Comparison of ENCODE assay signal across 8 mouse cellular contexts in genomic region chr15:78773290-78773729, GRCm38 (mm10). TPM values are rescaled to one million over a fixed set of nuclear protein-coding genes. Genes with fewer than 3 reads are reported as not detected.
DNase-seq lines count a peak whose midpoint lies in the region; ATAC-seq and TF ChIP-seq lines count a peak whose summit lies in the region.

Gene Mfng, minus strand, starts transcription at chr15:78773475.

- peak within 1 kb of the TSS; percentile 71 for H3K9ac ChIP-seq in CH12.LX (ENCODE audit: insufficient read depth, low read depth)
- peak within 1 kb of the TSS; percentile 73 for H3K9ac ChIP-seq in forebrain, embryonic 13.5 days
- H3K9ac ChIP-seq in heart, postnatal 0 days (replicated peaks; ENCODE audit: low read depth, low read length): peak within 1 kb of the TSS; percentile 12; the same call in 1 of the 2 replicates
- peak within 1 kb of the TSS; percentile 66 for H3K9ac ChIP-seq in lung, embryonic 16.5 days (ENCODE audit: low read length)
- no peak within 1 kb of the TSS for H3K9ac ChIP-seq in neural tube, embryonic 15.5 days (replicated peaks)

- H3K9me3 ChIP-seq in CH12.LX (replicated peaks; ENCODE audit: low read length): peaks cover 13% of the 10 kb centered on the region
- no peaks in the 10 kb centered on the region for H3K9me3 ChIP-seq in forebrain, embryonic 13.5 days (replicated peaks)
- no peaks in the 10 kb centered on the region for H3K9me3 ChIP-seq in heart, postnatal 0 days (replicated peaks; ENCODE audit: control insufficient read depth, low read length)
- peaks cover 6% of the 10 kb centered on the region for H3K9me3 ChIP-seq in lung, embryonic 16.5 days (ENCODE audit: control insufficient read depth, low read length)
- no peaks in the 10 kb centered on the region for H3K9me3 ChIP-seq in neural tube, embryonic 15.5 days (replicated peaks)

- TF ChIP-seq CTCF in CH12.LX (conservative IDR thresholded peaks at IDR 0.05 in 1 of 2, IDR thresholded peaks at IDR 0.05 in 1 of 2; ENCODE audit: low read depth in 2 of 2, low read length in 2 of 2): no peak
- no peak for TF ChIP-seq CTCF in heart, postnatal 0 days (IDR thresholded peaks at IDR 0.05; ENCODE audit: low read depth)

- peak within 1 kb of the TSS; percentile 74 to 84 (median 82) for H3K4me3 ChIP-seq in CH12.LX (replicated peaks in 1 of 3; ENCODE audit: low read depth in 2 of 3, low read length in 2 of 3, poor library complexity in 1 of 3)
- peak within 1 kb of the TSS; percentile 47 for H3K4me3 ChIP-seq in forebrain, embryonic 13.5 days
- H3K4me3 ChIP-seq in heart, postnatal 0 days (ENCODE audit: low read depth, low read length): peak within 1 kb of the TSS; percentile 34
- H3K4me3 ChIP-seq in lung, embryonic 16.5 days (ENCODE audit: low read length): peak within 1 kb of the TSS; percentile 49
- peak within 1 kb of the TSS; percentile 13 for H3K4me3 ChIP-seq in neural tube, embryonic 15.5 days (replicated peaks)

- peak within 1 kb of the TSS; percentile 58 for H3K27ac ChIP-seq in CH12.LX (ENCODE audit: insufficient read depth, low read depth)
- peak within 1 kb of the TSS; percentile 98 for H3K27ac ChIP-seq in forebrain, embryonic 13.5 days
- peak within 1 kb of the TSS; percentile 82 for H3K27ac ChIP-seq in heart, postnatal 0 days (ENCODE audit: low read depth)
- peak within 1 kb of the TSS; percentile 81 for H3K27ac ChIP-seq in lung, embryonic 16.5 days (ENCODE audit: low read length)
- H3K27ac ChIP-seq in neural tube, embryonic 15.5 days (replicated peaks): peak within 1 kb of the TSS; percentile 63

- peaks cover 11 to 37% of the 10 kb centered on the region in 2 experiments for H3K4me1 ChIP-seq in CH12.LX (ENCODE audit: control insufficient read depth in 1 of 2, insufficient read depth in 2 of 2)
- H3K4me1 ChIP-seq in forebrain, embryonic 13.5 days: peaks cover 56% of the 10 kb centered on the region
- no peaks in the 10 kb centered on the region for H3K4me1 ChIP-seq in heart, postnatal 0 days (ENCODE audit: control insufficient read depth, insufficient read depth)
- peaks cover 4% of the 10 kb centered on the region; the same call in 1 of the 2 replicates for H3K4me1 ChIP-seq in lung, embryonic 16.5 days (replicated peaks; ENCODE audit: control insufficient read depth, insufficient read depth, low read length)
- H3K4me1 ChIP-seq in neural tube, embryonic 15.5 days: peaks cover 41% of the 10 kb centered on the region

- peaks cover 5 to 28% of the 10 kb centered on the region in 2 experiments for H3K36me3 ChIP-seq in CH12.LX (replicated peaks in 1 of 2; ENCODE audit: control insufficient read depth in 1 of 2, insufficient read depth in 1 of 2, low read length in 1 of 2)
- peaks cover 6% of the 10 kb centered on the region; the same call in 1 of the 2 replicates for H3K36me3 ChIP-seq in forebrain, embryonic 13.5 days (ENCODE audit: poor library complexity, severe bottlenecking)
- peaks cover 19% of the 10 kb centered on the region for H3K36me3 ChIP-seq in heart, postnatal 0 days (replicated peaks; ENCODE audit: control insufficient read depth, insufficient read depth, low read length)
- peaks cover 12% of the 10 kb centered on the region for H3K36me3 ChIP-seq in lung, embryonic 16.5 days (ENCODE audit: control insufficient read depth, insufficient read depth, low read length)
- H3K36me3 ChIP-seq in neural tube, embryonic 15.5 days: no peaks in the 10 kb centered on the region

- H3K79me2 ChIP-seq in CH12.LX (replicated peaks; ENCODE audit: control insufficient read depth, extremely low read depth, insufficient read depth, poor library complexity, severe bottlenecking): peaks cover 11% of the 10 kb centered on the region

- WGBS in forebrain, embryonic 13.5 days: 2% methylated on average over 11 of the region's 11 CpGs
- 5% methylated on average over 9 of the region's 11 CpGs for WGBS in heart, postnatal 0 days
- WGBS in lung, embryonic 16.5 days: 3% methylated on average over 5 of the region's 11 CpGs
- 3% methylated on average over 11 of the region's 11 CpGs for WGBS in neural tube, embryonic 15.5 days

- DNase-seq in CH12.LX (ENCODE audit: extremely low read depth): peak; percentile 90
- peak; percentile 73 for DNase-seq in adrenal gland, postnatal 25 days
- peak; percentile 63 for DNase-seq in heart, postnatal 0 days (ENCODE audit: low spot score)
- peak; percentile 86 for DNase-seq in kidney, postnatal 14 days
- peak; percentile 93 for DNase-seq in thymus, postnatal 0 days (ENCODE audit: low spot score)

- peak; percentile 69 for ATAC-seq in forebrain, embryonic 13.5 days
- ATAC-seq in heart, postnatal 0 days (ENCODE audit: insufficient read depth, low read depth): peak; percentile 82
- peak; percentile 83 for ATAC-seq in lung, embryonic 16.5 days (ENCODE audit: low read depth)
- ATAC-seq in neural tube, embryonic 15.5 days (ENCODE audit: low FRiP score): peak; percentile 58

- in situ Hi-C loops in CH12.LX (cut with MboI; ENCODE audit: low pct_ligation_motif_present, low pct_unique_long_range_greater_than_20kb, low sequenced_read_pairs): no loop called here

- peak; percentile 92 for TF ChIP-seq POLR2A in CH12.LX (IDR thresholded peaks at IDR 0.05; ENCODE audit: low read depth, low read length)

- H3K4me2 ChIP-seq in CH12.LX (ENCODE audit: insufficient read depth, low read depth, poor library complexity, severe bottlenecking): peak within 1 kb of the TSS; percentile 90
- H3K4me2 ChIP-seq in forebrain, embryonic 13.5 days: peak within 1 kb of the TSS; percentile 76
- peak within 1 kb of the TSS; percentile 51 for H3K4me2 ChIP-seq in heart, postnatal 0 days (ENCODE audit: low read depth, low read length)
- H3K4me2 ChIP-seq in lung, embryonic 16.5 days (ENCODE audit: low read depth, low read length): peak within 1 kb of the TSS; percentile 51
- H3K4me2 ChIP-seq in neural tube, embryonic 15.5 days: peak within 1 kb of the TSS; percentile 43

- no peak for TF ChIP-seq RAD21 in CH12.LX (IDR thresholded peaks at IDR 0.05; ENCODE audit: low read depth, low read length)

- dilution Hi-C loops in CH12.LX (cut with MboI; ENCODE audit: extremely low pct_ligation_motif_present, extremely low pct_unique_long_range_greater_than_20kb, low sequenced_read_pairs): no loop called here

- no peak for TF ChIP-seq EP300 in CH12.LX (IDR thresholded peaks at IDR 0.05; ENCODE audit: low read length)
- no peak for TF ChIP-seq EP300 in heart, postnatal 0 days (IDR thresholded peaks at IDR 0.05; ENCODE audit: low read depth)

- H3K27me3 ChIP-seq in CH12.LX (replicated peaks): peaks cover 1% of the 10 kb centered on the region
- no peaks in the 10 kb centered on the region for H3K27me3 ChIP-seq in forebrain, embryonic 13.5 days
- no peaks in the 10 kb centered on the region for H3K27me3 ChIP-seq in heart, postnatal 0 days (ENCODE audit: control insufficient read depth, insufficient read depth, low read length)
- H3K27me3 ChIP-seq in lung, embryonic 16.5 days (ENCODE audit: control insufficient read depth, insufficient read depth, low read depth, low read length): no peaks in the 10 kb centered on the region
- 0 out of 2 replicates have a peak, but pooled peaks cover 3% of the 10 kb centered on the region for H3K27me3 ChIP-seq in neural tube, embryonic 15.5 days (replicated peaks)

TF ChIP-seq in CH12.LX, 34 proteins besides CTCF, POLR2A, EP300 and RAD21 (continues in another document):
- TF ChIP-seq E2F4 (IDR thresholded peaks at IDR 0.05; ENCODE audit: insufficient replicate concordance, low read depth, low read length) (no peak), PAX5 (IDR thresholded peaks at IDR 0.05; ENCODE audit: low read length) (no peak), MEF2A (IDR thresholded peaks at IDR 0.05; ENCODE audit: borderline replicate concordance, low read depth, low read length) (no peak), UBTF (IDR thresholded peaks at IDR 0.05; ENCODE audit: low read depth, low read length) (no peak; the same call in 1 of the 2 replicates), ETS1 (conservative IDR thresholded peaks at IDR 0.05; ENCODE audit: low read depth, low read length) (no peak), SMC3 (IDR thresholded peaks at IDR 0.05; ENCODE audit: low read depth, low read length) (no peak), IRF4 (IDR thresholded peaks at IDR 0.05; ENCODE audit: low read depth, low read length) (no peak), ZNF384 (IDR thresholded peaks at IDR 0.05; ENCODE audit: low read depth, low read length) (no peak), MAZ (IDR thresholded peaks at IDR 0.05; ENCODE audit: low read depth, low read length) (no peak; the same call in 1 of the 2 replicates), BHLHE40 (IDR thresholded peaks at IDR 0.05; ENCODE audit: low read depth, low read length) (no peak), NRF1 (IDR thresholded peaks at IDR 0.05; ENCODE audit: low read depth, low read length) (no peak), GABPA (IDR thresholded peaks at IDR 0.05; ENCODE audit: insufficient replicate concordance, low read depth, low read length) (no peak), MAFK (IDR thresholded peaks at IDR 0.05; ENCODE audit: insufficient replicate concordance, low read length) (no peak), MAX (IDR thresholded peaks at IDR 0.05; ENCODE audit: low read length) (peak; percentile 54; the same call in 1 of the 2 replicates), CHD1 (IDR thresholded peaks at IDR 0.05; ENCODE audit: low read depth, low read length) (no peak), POLR2AphosphoS2 (IDR thresholded peaks at IDR 0.05; ENCODE audit: low read depth, low read length) (no peak), TBP (conservative IDR thresholded peaks at IDR 0.05; ENCODE audit: low read depth, low read length) (0 out of 2 replicates have a peak, but pooled peaks have one; percentile 39), ZC3H11A (IDR thresholded peaks at IDR 0.05; ENCODE audit: low read depth, low read length) (no peak), RCOR1 (conservative IDR thresholded peaks at IDR 0.05; ENCODE audit: low read depth, low read length) (no peak), ZMIZ1 (IDR thresholded peaks at IDR 0.05; ENCODE audit: low read depth, low read length) (peak; percentile 65; the same call in 1 of the 2 replicates), USF2 (conservative IDR thresholded peaks at IDR 0.05; ENCODE audit: low read depth, low read length) (no peak)

RNA-seq across cellular contexts. Expression of gene Mfng, which starts in this region (rescaled TPM):
- total RNA-seq in CH12.LX (2012; rRNA removed) (35.2 and 43.2 TPM in 2 replicates), CH12.LX (2014; rRNA removed) (46.5 and 52.5 TPM in 2 replicates)
- 57.7 and 63.7 TPM in 2 replicates for polyA plus RNA-seq in CH12.LX (2012; ENCODE audit: insufficient read length, low read depth)
- 11.9 and 14.5 TPM in 2 replicates for total RNA-seq in adrenal gland, postnatal 25 days (2021)
- polyA plus RNA-seq in forebrain, embryonic 13.5 days (2015; fragmentation: Nextera tagmentation; extraction: Ambion mirVana): 136 and 138 TPM in 2 replicates
- total RNA-seq in heart, postnatal 0 days (2014; rRNA removed; ENCODE audit: low replicate concordance): 12.9 and 13.1 TPM in 2 replicates
- polyA plus RNA-seq in heart, postnatal 0 days (2015; fragmentation: Nextera tagmentation; extraction: Ambion mirVana): 13.0 and 13.4 TPM in 2 replicates
- polyA plus RNA-seq in lung, embryonic 16.5 days (2015; fragmentation: Nextera tagmentation; extraction: Ambion mirVana): 40.8 and 43.1 TPM in 2 replicates
- 14.5 and 22.6 TPM in 2 replicates for polyA plus RNA-seq in neural tube, embryonic 15.5 days (2015; fragmentation: Nextera tagmentation; extraction: Ambion mirVana)
- 55.2 TPM in 2 replicates for polyA plus RNA-seq in thymus, postnatal 0 days (2015; fragmentation: Nextera tagmentation; extraction: Ambion mirVana)

Comparison
In these comparisons a context has a peak if more than half of its experiments do, and no peak if none do; other contexts are left out.
1. Peak in every context shown above with its lines: DNase-seq, ATAC-seq, H3K4me3 ChIP-seq and H3K27ac ChIP-seq.
2. H3K4me3 ChIP-seq: peak in every context shown above with its lines; median percentile 82 in CH12.LX; 49 in lung, embryonic 16.5 days; 47 in forebrain, embryonic 13.5 days; 34 in heart, postnatal 0 days; 13 in neural tube, embryonic 15.5 days.